Mouse (Mus musculus) kidney, adult 9 months (tissue): ENCODE results near the gene Map2.

Experiments used
- DNase-seq: peaks from one replicate; pipeline ENCODE4 v3.0.0; 2022

Gene Map2

GRCm38 (mm10) chr1:66321136-66321502 lies 146.0 kb downstream of the Map2 start:
- no peak for DNase-seq

DNA sequence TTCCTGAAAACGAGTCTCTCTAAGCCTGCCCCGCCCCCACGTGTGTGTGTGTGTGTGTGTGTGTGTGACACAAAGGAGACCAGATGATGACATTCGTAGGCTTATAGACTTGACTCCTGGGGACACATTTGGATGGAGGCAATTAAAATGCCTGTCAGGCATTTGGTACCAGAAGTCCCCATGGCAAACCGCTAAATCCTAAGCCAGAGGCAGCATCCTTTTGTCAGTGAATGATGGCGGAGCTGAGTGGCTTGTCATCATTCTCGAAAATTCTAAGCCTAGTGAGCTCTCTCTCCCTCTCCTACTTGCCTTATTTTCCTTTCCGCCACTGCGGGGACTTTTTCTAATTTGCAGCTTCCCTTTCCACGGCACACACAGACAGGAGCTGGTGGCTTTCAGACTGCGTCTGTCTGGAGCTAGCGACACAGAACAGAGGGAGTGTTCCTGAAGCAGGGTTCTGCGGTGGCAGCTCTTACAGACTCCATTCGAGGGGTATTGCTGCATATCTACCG lies 146.6 kb downstream of the Map2 start:
- no peak for DNase-seq

- no peak for DNase-seq
These were observed 148.4 kb downstream of the Map2 start for GRCm38 (mm10) chr1:66323461-66323860.

- DNase-seq, result no peak
These were observed 149.9 kb downstream of the Map2 start for GRCm38 (mm10) chr1:66324951-66325350.

GRCm38 (mm10) chr1:66328996-66329395 lies 153.9 kb downstream of the Map2 start:
- no peak for DNase-seq

- no peak for DNase-seq
These were observed 154.5 kb downstream of the Map2 start for GRCm38 (mm10) chr1:66329534-66329933.

GRCm38 (mm10) chr1:66335724-66336284 lies 160.7 kb downstream of the Map2 start:
- no peak for DNase-seq

DNA sequence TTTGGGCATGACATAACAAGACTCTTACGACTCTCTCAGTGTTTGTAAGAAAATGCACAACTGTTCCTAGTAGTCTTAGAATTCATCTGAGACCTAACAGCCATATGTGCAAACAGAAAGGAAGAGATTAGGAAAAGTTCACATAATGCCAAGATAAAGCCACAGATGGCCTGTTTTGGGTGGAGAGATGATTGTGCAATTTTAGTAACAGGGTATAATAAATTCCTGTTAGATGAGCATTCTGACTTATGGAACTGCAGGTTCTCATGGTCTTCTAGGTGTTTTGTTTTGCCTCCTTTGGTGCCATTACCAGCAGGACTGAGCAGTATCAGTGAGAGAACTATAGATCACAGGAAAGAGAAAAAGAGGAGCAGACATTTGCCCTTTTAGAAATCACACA lies 164.1 kb downstream of the Map2 start:
- no peak for DNase-seq

DNA sequence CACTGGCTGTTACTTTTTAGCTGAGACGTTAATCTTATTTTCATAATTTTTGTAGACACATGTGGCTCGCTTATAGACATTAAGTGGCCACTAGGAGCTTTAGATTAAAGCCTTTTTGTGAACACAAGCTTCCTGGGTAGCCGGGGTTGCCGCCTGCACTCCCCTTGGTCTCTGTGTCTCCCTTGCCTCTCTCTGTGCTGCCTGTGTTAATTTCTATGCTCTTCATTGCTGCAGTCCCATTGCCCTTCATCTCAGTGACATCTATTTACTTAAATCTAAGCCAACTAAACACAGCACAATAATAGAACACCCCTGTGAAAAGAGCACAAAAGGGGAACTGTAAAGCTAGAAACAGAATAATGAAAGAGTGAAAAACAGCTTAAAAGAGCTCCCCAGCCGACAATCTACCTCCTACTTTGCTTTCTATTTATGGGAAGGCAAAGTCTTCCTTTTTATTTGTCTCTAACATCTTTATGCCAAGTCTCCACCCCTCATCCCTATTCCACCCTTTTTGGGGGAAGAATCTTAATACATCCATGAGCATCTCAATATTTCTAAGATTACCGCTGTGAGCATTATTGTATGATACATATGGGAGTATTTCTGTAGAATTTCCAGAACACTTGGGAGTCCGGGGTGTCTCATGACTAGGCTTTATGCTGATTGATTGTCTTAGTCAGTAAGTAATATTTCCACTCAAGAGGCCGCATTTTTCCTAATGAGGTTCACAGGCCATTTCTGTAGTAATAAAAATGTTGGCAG lies 173.5 kb downstream of the Map2 start:
- DNase-seq, result no peak

- no peak for DNase-seq
These were observed 174.2 kb downstream of the Map2 start for GRCm38 (mm10) chr1:66349166-66349835.

- peak; percentile 42 for DNase-seq
These were observed 176.3 kb downstream of the Map2 start for GRCm38 (mm10) chr1:66351366-66351765.

GRCm38 (mm10) chr1:66361799-66362198 lies 186.7 kb downstream of the Map2 start:
- no peak for DNase-seq

- no peak for DNase-seq
These were observed 188.2 kb downstream of the Map2 start for GRCm38 (mm10) chr1:66363285-66363684.

DNA sequence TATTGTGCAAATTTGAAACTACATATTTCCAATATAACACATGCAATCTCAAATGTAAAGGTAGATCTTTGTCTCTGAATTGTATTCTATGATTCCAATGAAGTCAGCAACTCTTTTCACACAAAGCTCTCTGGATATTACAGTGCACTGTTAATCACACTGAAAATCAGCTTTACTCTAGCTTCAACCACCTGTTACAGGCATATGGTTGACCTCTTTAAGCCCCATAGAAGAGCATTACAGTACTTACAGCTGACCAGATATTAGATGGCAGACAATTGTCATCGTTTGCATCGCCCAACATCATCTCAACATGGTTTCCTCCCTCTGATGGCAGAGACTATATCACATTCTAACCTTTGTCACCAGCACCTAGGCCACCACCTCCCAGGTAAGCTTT lies 189.3 kb downstream of the Map2 start:
- DNase-seq, result no peak

GRCm38 (mm10) chr1:66365600-66365999 lies 190.5 kb downstream of the Map2 start:
- no peak for DNase-seq

GRCm38 (mm10) chr1:66369486-66369885 lies 194.4 kb downstream of the Map2 start:
- DNase-seq, result no peak

DNA sequence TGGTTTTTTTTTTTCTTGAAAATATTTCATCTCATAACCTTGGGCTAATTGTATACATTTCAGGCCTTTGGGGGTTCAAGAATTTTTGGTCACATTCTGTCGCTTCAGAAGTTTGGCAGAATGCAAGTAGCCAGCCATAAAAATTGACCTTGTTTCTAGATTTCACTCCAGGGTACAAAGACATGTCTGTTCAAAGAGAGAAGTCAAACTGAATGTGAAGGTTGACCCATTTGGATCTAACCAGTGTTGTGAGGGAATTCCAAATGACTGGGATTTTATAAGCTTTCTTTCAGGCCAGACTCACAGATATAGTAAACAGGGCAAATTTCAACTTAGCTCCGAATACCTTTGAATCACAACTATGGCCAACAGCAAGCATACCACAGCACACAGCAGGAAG lies 196.3 kb downstream of the Map2 start:
- no peak for DNase-seq

- no peak for DNase-seq
These were observed 211.2 kb downstream of the Map2 start for GRCm38 (mm10) chr1:66386321-66386720.

GRCm38 (mm10) chr1:66386751-66387452 lies 211.8 kb downstream of the Map2 start:
- DNase-seq, result no peak

DNA sequence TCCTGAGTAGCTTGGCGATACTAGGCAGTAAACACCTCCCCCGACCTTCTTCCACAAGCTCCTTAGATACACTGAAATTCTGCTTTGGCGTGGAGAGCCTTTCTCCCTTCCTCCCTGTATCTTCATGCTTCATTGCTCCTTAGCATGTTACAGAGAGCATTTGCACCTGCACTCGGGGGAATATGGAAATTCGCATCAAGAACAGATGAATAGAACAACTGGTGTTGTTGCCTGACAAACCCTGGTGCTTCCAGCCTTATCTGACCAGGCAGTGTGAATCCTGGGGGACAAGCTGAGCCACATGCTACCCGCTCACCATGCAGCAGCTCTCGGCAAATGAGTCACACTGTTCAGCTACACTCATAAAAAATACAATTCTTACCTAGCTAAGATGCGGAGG lies 213.5 kb downstream of the Map2 start:
- DNase-seq, result no peak

- no peak for DNase-seq
These were observed 220.0 kb downstream of the Map2 start for GRCm38 (mm10) chr1:66394944-66395637.

DNA sequence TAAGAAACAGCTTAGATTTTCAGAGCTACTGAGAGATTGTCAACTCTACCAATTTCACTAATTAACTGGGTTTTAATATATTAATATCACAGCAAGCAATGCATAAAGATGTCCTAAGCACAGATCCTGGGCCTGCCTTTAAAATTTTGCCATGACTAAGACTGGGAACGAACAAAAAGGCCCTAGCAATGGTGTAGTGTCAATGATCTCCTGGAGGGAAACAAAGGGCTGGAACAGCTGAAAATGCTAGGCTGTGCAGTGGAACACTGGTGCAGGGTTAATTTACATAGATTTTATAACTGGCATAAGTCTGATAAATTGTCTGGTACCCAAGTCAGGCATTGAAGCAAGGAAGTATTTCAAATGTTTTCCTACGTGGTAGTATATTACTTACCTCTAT lies 220.8 kb downstream of the Map2 start:
- DNase-seq, result no peak

- no peak for DNase-seq
These were observed 226.8 kb downstream of the Map2 start for GRCm38 (mm10) chr1:66401902-66402301.
